Mouse (Mus musculus) MEL-GATA-1-ER (cell line): ENCODE results near the gene Prss48.

Source experiments
- DNase-seq: peaks from one replicate; pipeline ENCODE4 v3.0.0-alpha.2; 2012; ENCODE audit warnings: low read depth; ENCODE audit errors: extremely low read depth

Prss48 gene

GRCm38 (mm10) chr3:85952696-85953283 lies 49.5 kb downstream of the Prss48 start:
- no peak for DNase-seq

DNA sequence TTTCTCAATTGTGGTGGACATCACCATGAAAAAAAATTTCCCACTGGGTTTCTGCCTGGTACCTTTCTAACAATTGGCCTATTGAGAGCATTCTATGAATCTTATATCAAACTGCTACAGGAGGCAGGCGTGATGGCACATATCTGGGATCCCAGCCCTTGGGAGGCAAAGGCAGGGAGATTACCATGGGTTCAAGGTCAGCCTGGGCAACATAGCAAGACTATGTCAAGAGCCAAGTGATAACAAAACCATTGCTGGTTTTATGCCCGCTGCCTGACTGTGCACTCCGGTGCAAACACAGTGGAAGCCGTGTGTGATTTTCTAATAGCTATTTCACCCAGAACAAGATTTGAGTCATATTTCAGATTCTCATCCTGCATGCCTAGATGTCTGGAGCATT lies 51.4 kb downstream of the Prss48 start:
- no peak for DNase-seq
